Mouse (Mus musculus): ENCODE measurements around the gene Cplx3.

- no peak for TF ChIP-seq POLR2A (IDR thresholded peaks at IDR 0.05; ENCODE audit: control insufficient read depth in 1 of 2, insufficient read depth in 1 of 2, low read depth in 1 of 2, low read length in 2 of 2, poor library complexity in 1 of 2)
- no peak for TF ChIP-seq SMC3 (IDR thresholded peaks at IDR 0.05; ENCODE audit: low read depth, low read length)
- TF ChIP-seq CTCF (IDR thresholded peaks at IDR 0.05 in 2 of 3, conservative IDR thresholded peaks at IDR 0.05 in 1 of 3; ENCODE audit: control insufficient read depth in 1 of 3, insufficient read depth in 1 of 3, low read depth in 2 of 3, low read length in 3 of 3, poor library complexity in 1 of 3, severe bottlenecking in 1 of 3) = no peak
- TF ChIP-seq BHLHE40 (IDR thresholded peaks at IDR 0.05; ENCODE audit: borderline replicate concordance, low read depth, low read length) = no peak
- TF ChIP-seq USF1 (IDR thresholded peaks at IDR 0.05; ENCODE audit: low read depth, low read length) = no peak
- TF ChIP-seq MEF2A (IDR thresholded peaks at IDR 0.05; ENCODE audit: extremely low read depth, insufficient replicate concordance, low read depth, low read length, poor library complexity, severe bottlenecking) = no peak
- no peak for TF ChIP-seq RCOR1 (IDR thresholded peaks at IDR 0.05; ENCODE audit: low read depth, low read length)
- TF ChIP-seq ZNF384 (IDR thresholded peaks at IDR 0.05; ENCODE audit: low read depth, low read length) = no peak
- no peak for TF ChIP-seq HCFC1 (IDR thresholded peaks at IDR 0.05; ENCODE audit: low read depth, low read length)
These were observed 21.1 kb downstream of the Cplx3 start for GRCm38 (mm10) chr9:57584991-57585390.
